Mouse (Mus musculus): ENCODE measurements at regions not wholly inside any gene's neighbourhood (a gene's known extent, or its start where the extent isn't known, plus 50 kb on each side); places are given as distances from the start of the nearest gene placed in this dataset.

DNA sequence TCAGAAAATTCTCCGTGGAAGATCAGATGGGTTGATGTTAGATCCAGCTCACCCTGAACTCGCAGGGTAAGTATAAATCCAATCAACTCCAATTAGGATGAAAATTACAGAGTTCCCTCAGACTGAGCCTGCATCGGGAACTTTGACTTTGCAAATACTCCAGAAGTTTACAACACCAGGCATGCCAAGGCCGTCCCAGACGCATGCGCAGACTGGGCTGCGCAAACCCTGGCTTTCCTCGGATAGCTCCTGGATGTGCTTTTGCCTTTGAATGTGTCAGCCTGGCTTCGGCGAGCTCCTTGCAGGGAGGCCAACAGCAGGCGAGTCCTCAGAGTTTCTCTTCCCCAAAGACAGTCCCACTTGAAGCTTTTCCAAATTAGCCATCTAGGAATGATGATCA, 127.6 kb upstream of the Tbx3 start:
- Histone ChIP-seq H3K9me3 (no peaks in the 10 kb centered on the region), H3K9ac (no peak overlapping the region), H3K4me3 (no peak overlapping the region), H3K27me3 (0 out of 2 replicates have a peak, but pooled peaks cover 5% of the 10 kb centered on the region), H3K4me2 (no peak overlapping the region), H3K36me3 (no peaks in the 10 kb centered on the region), H3K27ac (no peak overlapping the region), H3K4me1 (replicated peaks) (no peaks in the 10 kb centered on the region)
- no peak for ATAC-seq (ENCODE audit: low FRiP score)
- 89% methylated on average over 11 of the region's 11 CpGs for whole genome bisulfite sequencing

DNA sequence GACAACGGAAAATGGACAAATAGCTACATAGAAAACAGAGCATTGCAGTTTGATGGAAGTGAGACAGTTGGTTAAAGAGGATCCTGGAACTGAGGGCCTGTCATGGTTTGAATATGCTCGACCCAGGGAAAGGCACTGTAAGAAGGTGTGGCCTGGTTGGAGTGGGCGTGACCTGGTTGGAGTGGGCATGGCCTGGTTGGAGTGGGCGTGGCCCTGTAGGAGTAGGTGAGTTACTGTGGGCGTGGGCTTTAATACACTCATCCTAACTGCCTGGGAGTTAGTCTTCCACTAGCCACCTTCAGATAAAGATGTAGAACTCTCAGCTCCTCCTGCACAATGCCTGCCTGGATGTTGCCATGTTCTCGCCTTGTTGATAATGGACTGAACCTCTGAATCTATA, 126.8 kb upstream of the Tbx3 start:
- Histone ChIP-seq H3K27ac (no peak overlapping the region), H3K4me2 (no peak overlapping the region), H3K27me3 (0 out of 2 replicates have a peak, but pooled peaks cover 5% of the 10 kb centered on the region), H3K9ac (no peak overlapping the region), H3K36me3 (no peaks in the 10 kb centered on the region), H3K9me3 (no peaks in the 10 kb centered on the region), H3K4me1 (replicated peaks) (no peaks in the 10 kb centered on the region), H3K4me3 (no peak overlapping the region)
- 91% methylated on average over 6 of the region's 6 CpGs for WGBS
- no peak for ATAC-seq (ENCODE audit: low FRiP score)

DNA sequence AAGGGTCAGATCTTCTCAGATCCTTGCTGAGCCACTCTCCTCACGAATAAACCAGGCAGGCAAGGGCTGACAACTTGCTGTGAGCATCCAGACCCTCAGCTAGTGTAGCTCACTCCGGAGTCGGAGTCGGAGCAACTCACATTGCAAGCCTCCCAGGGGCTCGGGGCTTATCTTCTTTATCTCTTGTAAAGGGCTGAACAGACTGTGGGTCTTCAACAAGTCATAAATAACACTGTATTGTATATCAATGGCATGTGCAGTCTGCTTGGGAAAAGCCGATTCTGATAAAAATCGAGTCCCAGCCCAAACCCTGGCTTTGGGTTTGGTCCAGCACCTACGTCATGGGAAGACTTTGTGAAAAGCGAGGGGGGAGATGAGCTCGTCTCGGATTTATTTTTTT, 125.8 kb upstream of the Tbx3 start:
- Histone ChIP-seq H3K9ac (no peak overlapping the region), H3K27ac (no peak overlapping the region), H3K4me2 (no peak overlapping the region), H3K4me3 (no peak overlapping the region), H3K27me3 (0 out of 2 replicates have a peak, but pooled peaks cover 5% of the 10 kb centered on the region), H3K36me3 (no peaks in the 10 kb centered on the region), H3K4me1 (replicated peaks) (no peaks in the 10 kb centered on the region), H3K9me3 (no peaks in the 10 kb centered on the region)
- ATAC-seq (ENCODE audit: low FRiP score): no peak
- WGBS: 73% methylated on average over 11 of the region's 11 CpGs

DNA sequence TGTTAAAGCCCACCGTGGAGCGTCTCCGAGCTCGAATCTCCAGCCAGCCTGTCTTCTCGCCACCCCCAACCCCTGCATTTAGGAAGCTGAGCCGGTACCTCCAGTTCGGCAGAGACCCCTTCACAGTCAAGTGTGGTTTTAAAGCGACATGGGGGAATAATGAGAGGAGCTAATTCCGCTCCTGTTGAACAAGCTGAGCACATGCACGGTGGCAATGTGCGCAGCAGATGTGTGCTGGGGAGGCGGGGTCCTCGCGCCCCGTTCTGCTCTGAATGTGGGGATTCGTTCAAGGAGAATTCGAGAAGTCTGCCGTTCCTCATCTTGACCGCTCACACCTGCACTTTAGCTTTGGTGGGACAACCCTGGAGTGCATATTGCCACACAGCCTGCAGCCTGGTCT, 123.4 kb upstream of the Tbx3 start:
- no peaks in the 10 kb centered on the region for H3K36me3 ChIP-seq
- H3K27ac ChIP-seq: no peak overlapping the region
- no peak for ATAC-seq (ENCODE audit: low FRiP score)
- no peak overlapping the region for H3K9ac ChIP-seq
- H3K9me3 ChIP-seq: no peaks in the 10 kb centered on the region
- H3K4me2 ChIP-seq: no peak overlapping the region
- WGBS: 82% methylated on average over 19 of the region's 19 CpGs
- no peak overlapping the region for H3K4me3 ChIP-seq
- no peaks in the 10 kb centered on the region for H3K4me1 ChIP-seq (replicated peaks)
- 0 out of 2 replicates have a peak, but pooled peaks cover 5% of the 10 kb centered on the region for H3K27me3 ChIP-seq

DNA sequence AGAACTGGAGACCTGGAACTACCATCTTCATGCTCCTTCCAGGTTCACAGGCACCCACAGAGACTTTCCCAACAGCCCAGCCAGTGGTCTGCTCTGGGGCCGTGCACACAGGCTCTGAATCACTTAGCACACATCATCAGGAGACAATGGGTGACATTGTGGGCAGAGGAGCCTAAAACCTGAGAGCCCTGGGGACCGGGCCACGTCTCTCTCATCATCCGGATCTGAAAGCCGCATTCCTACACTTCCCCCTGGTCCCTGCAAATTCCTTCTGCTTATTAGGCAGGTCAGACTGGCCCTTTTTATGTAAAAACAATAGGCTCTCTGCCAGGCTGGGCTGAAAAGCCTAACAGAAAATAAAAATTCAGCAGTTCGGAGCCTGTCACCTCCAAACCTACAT, 119.6 kb upstream of the Tbx3 start:
- H3K4me1 ChIP-seq (replicated peaks): peaks cover 7% of the 10 kb centered on the region
- 0 out of 2 replicates have a peak, but pooled peaks cover 5% of the 10 kb centered on the region for H3K27me3 ChIP-seq
- ATAC-seq (ENCODE audit: low FRiP score): no peak
- H3K4me2 ChIP-seq: no peak overlapping the region
- no peaks in the 10 kb centered on the region for H3K36me3 ChIP-seq
- H3K9me3 ChIP-seq: no peaks in the 10 kb centered on the region
- no peak overlapping the region for H3K9ac ChIP-seq
- H3K27ac ChIP-seq: no peak overlapping the region
- H3K4me3 ChIP-seq: no peak overlapping the region
- 33% methylated on average over 6 of the region's 6 CpGs for WGBS

DNA sequence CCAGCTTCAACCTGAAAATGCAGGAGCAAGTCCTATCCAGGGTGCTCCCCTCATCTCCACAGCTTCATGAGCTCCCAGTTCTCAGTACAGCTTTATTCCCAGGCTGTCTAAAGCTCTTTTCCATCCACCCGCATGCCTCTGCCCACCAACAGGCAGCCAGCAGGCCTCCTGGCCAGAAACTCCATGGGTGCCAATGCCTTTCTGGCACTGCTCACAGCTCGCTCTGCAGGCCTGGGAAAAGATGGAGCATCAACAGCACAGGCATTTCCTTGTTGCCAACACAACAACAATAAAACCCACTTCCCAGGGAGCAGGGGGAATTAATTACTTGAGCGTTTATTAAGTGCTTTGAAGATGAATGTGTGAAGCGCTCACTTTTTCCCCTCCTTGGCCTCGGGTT, 117.0 kb upstream of the Tbx3 start:
- no peak overlapping the region for H3K9ac ChIP-seq
- ATAC-seq (ENCODE audit: low FRiP score): no peak
- no peak overlapping the region for H3K4me2 ChIP-seq
- H3K27ac ChIP-seq: no peak overlapping the region; the same call in 1 of the 2 replicates
- no peaks in the 10 kb centered on the region for H3K9me3 ChIP-seq
- no peaks in the 10 kb centered on the region for H3K36me3 ChIP-seq
- 32% methylated on average over 5 of the region's 5 CpGs for WGBS
- peaks cover 7% of the 10 kb centered on the region for H3K4me1 ChIP-seq (replicated peaks)
- no peak overlapping the region for H3K4me3 ChIP-seq
- H3K27me3 ChIP-seq: no peaks in the 10 kb centered on the region

DNA sequence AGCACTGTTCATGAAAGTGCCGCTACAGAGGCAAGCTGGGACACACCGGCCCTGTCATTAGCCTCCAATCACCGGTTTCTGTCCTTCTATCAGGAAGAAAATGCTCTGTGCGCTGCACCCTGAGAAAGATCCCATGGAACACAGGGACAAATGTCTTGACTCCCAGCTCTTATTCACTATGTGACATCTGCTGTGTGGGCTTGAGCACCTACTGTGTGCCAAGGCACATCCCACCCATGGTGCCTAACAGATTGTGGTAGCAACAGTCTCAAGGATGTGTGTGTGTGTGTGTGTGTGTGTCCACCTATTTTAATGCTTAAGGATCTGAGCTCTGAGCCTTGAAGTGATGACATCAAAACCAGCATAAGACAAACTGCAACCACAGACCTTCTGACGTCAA, 113.4 kb upstream of the Tbx3 start:
- no peaks in the 10 kb centered on the region for H3K9me3 ChIP-seq
- no peak for ATAC-seq (ENCODE audit: low FRiP score)
- 86% methylated on average over 5 of the region's 5 CpGs for WGBS

DNA sequence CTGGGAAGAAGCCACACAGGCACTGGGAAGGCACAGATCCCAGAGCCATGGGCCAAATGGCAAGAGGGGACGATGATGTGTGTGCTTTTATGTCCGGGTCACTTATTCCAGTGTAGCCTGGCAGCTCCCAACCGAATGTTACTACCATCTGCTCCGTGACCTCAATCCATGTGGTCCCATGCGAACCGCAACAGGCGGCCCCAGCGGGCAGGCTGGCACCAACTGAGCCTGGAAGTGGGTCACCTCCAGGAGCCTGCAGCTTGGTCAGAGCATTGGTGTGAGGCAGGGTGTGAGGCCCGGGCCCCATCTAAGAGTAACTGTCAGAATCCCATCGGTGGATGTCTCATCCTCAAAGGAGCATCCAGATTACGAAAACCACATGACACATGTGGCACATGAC, 110.8 kb upstream of the Tbx3 start:
- no peaks in the 10 kb centered on the region for H3K9me3 ChIP-seq
- no peaks in the 10 kb centered on the region for H3K36me3 ChIP-seq
- peaks cover 16% of the 10 kb centered on the region; the same call in 1 of the 2 replicates for H3K27me3 ChIP-seq
- H3K4me3 ChIP-seq: no peak overlapping the region
- no peak overlapping the region for H3K27ac ChIP-seq
- WGBS: 88% methylated on average over 11 of the region's 11 CpGs
- no peak for ATAC-seq (ENCODE audit: low FRiP score)
- H3K4me2 ChIP-seq: no peak overlapping the region
- H3K4me1 ChIP-seq (replicated peaks): peaks cover 12% of the 10 kb centered on the region
- H3K9ac ChIP-seq: no peak overlapping the region

More for the DNA sequence above, 113.4 kb upstream of the Tbx3 start:
- Histone ChIP-seq H3K36me3 (no peaks in the 10 kb centered on the region), H3K27ac (no peak overlapping the region), H3K4me1 (replicated peaks) (peaks cover 7% of the 10 kb centered on the region), H3K4me2 (no peak overlapping the region), H3K4me3 (no peak overlapping the region), H3K27me3 (no peaks in the 10 kb centered on the region), H3K9ac (no peak overlapping the region)

DNA sequence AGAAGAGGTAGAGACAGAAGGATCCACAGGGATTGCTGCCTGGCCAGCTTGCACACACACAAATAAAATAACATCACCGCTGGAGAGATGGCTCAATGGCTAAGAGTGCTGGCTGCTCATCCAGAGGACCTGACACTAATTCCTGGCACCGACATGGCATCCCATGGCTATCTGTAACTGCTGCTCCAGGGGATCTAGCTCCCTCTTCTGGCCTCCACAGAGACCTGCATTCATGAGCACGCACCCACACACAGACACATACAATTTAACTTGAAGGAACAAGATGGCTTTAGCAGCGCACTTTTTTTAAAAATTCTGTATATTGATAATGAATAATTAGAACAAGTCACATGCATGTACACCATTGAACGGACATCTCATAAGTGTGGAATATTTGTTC, 110.1 kb upstream of the Tbx3 start:
- H3K4me2 ChIP-seq: no peak overlapping the region
- H3K27me3 ChIP-seq: peaks cover 16% of the 10 kb centered on the region; the same call in 1 of the 2 replicates
- H3K36me3 ChIP-seq: no peaks in the 10 kb centered on the region
- peaks cover 12% of the 10 kb centered on the region for H3K4me1 ChIP-seq (replicated peaks)
- H3K9ac ChIP-seq: no peak overlapping the region
- 96% methylated on average over 5 of the region's 5 CpGs for WGBS
- H3K4me3 ChIP-seq: no peak overlapping the region
- H3K9me3 ChIP-seq: no peaks in the 10 kb centered on the region
- ATAC-seq (ENCODE audit: low FRiP score): no peak
- H3K27ac ChIP-seq: no peak overlapping the region

DNA sequence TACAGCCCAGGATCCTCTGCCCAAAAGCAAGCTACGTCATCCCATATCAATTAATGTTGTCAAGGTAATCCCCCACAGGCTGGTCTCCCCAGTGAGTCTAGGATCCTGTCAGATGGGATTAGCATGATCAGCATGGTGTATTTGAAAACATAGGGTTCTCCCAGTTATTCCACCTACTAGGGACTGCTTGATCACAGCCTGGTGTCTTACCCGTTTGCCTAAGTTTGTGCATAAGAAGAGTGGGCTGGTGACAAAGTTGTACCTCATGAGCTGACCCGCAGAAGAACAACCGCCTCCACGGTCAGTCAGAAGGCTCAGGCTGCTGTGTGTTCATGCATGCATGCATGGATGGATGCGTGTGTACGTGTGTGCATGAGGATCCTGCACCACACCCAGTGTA, 108.9 kb upstream of the Tbx3 start:
- H3K27me3 ChIP-seq: peaks cover 16% of the 10 kb centered on the region; the same call in 1 of the 2 replicates
- no peak for ATAC-seq (ENCODE audit: low FRiP score)
- WGBS: 92% methylated on average over 7 of the region's 7 CpGs

DNA sequence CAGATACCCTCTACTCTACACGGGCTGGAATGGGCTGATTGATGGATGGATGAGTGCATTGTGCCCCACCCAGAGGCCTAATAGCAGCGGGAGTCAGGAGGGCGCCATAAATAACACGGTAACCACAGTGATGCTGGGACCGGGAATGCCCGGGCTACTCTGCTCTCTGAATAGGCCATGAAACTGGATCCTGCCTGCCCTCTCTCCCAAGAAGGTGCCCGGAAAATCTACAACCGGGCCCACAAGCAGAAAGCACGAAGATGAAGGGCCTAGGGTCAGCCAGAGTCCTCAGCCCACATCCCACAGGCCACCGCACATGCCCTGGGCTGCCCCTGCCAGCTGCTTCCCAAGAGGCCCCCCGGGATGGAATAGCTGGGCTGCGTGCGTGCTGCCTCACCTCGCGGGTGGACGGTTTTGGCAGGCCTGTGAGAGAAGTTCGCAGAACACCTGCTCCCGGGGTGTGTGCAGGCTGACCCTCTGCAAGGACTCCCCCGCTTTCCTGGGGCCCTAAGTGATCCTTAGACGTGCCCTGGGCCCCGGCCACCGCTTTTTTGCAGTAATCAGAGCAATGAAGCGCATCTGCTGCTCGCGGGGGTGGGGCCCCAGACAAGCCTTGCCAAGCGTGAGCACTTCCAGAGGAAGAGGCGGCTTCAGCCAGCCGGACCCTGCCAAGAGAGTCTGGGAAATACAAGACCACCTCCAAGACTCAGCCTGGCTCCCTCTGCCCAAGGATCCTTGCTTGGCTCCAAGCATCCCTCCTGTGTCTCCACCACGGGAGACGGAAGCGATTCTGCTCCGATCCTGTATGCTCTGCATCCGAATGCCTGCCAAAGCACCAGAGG, 106.7 kb upstream of the Tbx3 start:
- H3K9ac ChIP-seq: no peak overlapping the region
- WGBS: 13% methylated on average over 33 of the region's 33 CpGs
- no peaks in the 10 kb centered on the region for H3K9me3 ChIP-seq
- ATAC-seq (ENCODE audit: low FRiP score): no peak; the same call in 1 of the 2 replicates
- H3K4me2 ChIP-seq: peak overlapping the region; percentile 43
- H3K36me3 ChIP-seq: no peaks in the 10 kb centered on the region
- peaks cover 16% of the 10 kb centered on the region; the same call in 1 of the 2 replicates for H3K27me3 ChIP-seq
- H3K4me3 ChIP-seq: no peak overlapping the region
- H3K4me1 ChIP-seq (replicated peaks): peaks cover 12% of the 10 kb centered on the region
- no peak overlapping the region for H3K27ac ChIP-seq

More for the DNA sequence above, 108.9 kb upstream of the Tbx3 start:
- Histone ChIP-seq H3K4me1 (replicated peaks) (peaks cover 12% of the 10 kb centered on the region), H3K4me3 (no peak overlapping the region), H3K27ac (no peak overlapping the region), H3K9ac (no peak overlapping the region), H3K4me2 (no peak overlapping the region), H3K36me3 (no peaks in the 10 kb centered on the region), H3K9me3 (no peaks in the 10 kb centered on the region)

DNA sequence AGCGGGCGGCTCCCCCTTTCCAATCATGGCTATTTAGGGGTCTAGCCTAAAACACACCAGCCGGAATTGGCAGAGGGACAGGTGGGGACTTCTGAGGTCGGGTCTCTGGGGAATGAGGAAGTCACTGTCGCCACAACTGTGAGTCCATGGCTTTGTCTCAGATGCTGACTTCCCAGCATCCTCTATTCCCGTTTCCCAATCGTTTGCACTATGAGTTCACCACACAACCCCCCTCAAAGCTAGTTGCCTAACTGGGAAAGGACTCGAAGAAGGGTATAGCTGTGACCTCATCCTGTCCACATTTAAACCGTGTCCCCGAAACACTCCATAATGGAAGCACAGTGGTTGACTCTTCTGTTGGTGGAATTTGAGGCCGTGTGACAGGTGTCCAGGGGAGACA, 102.8 kb upstream of the Tbx3 start:
- no peak for ATAC-seq (ENCODE audit: low FRiP score)
- Histone ChIP-seq H3K36me3 (no peaks in the 10 kb centered on the region), H3K4me3 (no peak overlapping the region), H3K27ac (no peak overlapping the region), H3K9me3 (peaks cover 4% of the 10 kb centered on the region), H3K9ac (no peak overlapping the region), H3K27me3 (peaks cover 16% of the 10 kb centered on the region; the same call in 1 of the 2 replicates), H3K4me2 (no peak overlapping the region), H3K4me1 (replicated peaks) (peaks cover 12% of the 10 kb centered on the region)
- 85% methylated on average over 11 of the region's 11 CpGs for WGBS

DNA sequence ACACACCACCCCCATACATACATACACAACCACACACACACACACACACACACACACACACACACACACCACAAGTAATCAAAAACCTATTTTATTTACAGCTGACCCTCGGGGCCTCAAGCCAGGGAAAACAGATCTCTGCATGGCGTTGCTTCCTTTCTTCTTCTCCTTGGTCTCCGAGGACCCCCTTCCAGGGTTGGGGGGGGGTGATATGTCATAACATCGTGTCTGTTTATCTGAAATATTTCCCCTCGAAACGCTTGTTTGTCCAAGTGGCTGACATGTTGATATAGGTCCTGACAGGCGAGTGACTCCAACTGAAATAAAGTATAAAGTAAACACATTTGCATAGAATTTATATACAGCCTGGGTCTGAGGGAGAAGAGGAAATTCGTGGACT, 100.4 kb upstream of the Tbx3 start:
- Histone ChIP-seq H3K27me3 (no peaks in the 10 kb centered on the region), H3K4me2 (no peak overlapping the region), H3K36me3 (no peaks in the 10 kb centered on the region), H3K9ac (no peak overlapping the region), H3K4me3 (no peak overlapping the region), H3K9me3 (peaks cover 10% of the 10 kb centered on the region), H3K4me1 (replicated peaks) (no peaks in the 10 kb centered on the region), H3K27ac (no peak overlapping the region)
- WGBS: 65% methylated on average over 8 of the region's 8 CpGs
- ATAC-seq (ENCODE audit: low FRiP score): no peak

Measured in hindbrain, embryonic 13.5 days (tissue).